Mouse (Mus musculus): ENCODE results near the gene Golga2. TPM values are rescaled to one million over a fixed set of nuclear protein-coding genes. Genes with fewer than 3 reads are reported as not detected.

Golga2 gene
- polyA plus RNA-seq, 1 experiment from 2014 or later: 22.6 TPM

DNA sequence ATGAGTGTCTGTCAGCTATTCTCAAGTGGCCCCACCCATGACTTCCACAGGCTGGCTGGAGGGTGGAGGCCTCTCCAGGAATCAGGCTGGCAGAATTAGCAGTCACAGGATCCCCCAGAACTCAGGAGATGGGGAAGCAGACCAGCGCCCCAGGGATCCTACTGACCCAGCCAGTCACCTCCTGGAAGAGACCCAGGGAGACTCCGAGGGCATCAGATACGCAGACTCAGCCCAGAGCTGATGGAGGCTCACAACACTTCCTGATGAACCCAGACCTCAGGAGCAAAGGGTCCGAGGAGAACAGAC lies 54.4 kb downstream of the Golga2 start:
- Histone ChIP-seq H3K9me3 (ENCODE audit: control insufficient read depth, low read length) (no peaks in the 10 kb centered on the region), H3K9ac (ENCODE audit: low read length) (no peak overlapping the region), H3K27me3 (ENCODE audit: control insufficient read depth, insufficient read depth, low read length) (no peaks in the 10 kb centered on the region), H3K4me3 (ENCODE audit: low read depth, low read length) (no peak overlapping the region), H3K36me3 (ENCODE audit: control insufficient read depth, insufficient read depth, low read length) (no peaks in the 10 kb centered on the region), H3K27ac (ENCODE audit: low read depth, low read length) (no peak overlapping the region), H3K4me1 (replicated peaks; ENCODE audit: control insufficient read depth, insufficient read depth, low read length) (no peaks in the 10 kb centered on the region), H3K4me2 (ENCODE audit: low read depth, low read length, severe bottlenecking) (no peak overlapping the region)
- WGBS: 85% methylated on average over 4 of the region's 4 CpGs
- DNase-seq (ENCODE audit: low spot score) (no peak), ATAC-seq (replicated peaks; ENCODE audit: low FRiP score) (no peak)

DNA sequence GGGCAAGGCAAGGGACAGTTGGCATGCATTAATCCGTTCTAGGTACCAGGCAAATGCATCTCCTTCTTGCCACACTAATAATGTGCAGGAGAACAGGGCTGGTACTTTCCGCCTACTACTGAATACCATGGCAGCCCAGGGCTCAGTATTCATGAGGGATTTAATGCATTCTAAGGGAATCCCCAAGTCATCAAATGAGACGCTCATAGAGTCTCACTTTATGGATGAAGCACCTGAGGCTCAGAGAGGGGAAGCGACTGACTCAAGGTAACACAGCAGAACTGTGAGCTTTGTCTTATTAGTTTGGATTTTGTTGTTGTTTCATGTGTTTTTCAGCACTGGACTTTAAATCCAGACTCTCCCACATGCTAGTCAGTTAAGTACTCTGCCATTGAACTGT lies 54.9 kb downstream of the Golga2 start:
- H3K36me3 ChIP-seq (ENCODE audit: control insufficient read depth, insufficient read depth, low read length): no peaks in the 10 kb centered on the region
- WGBS: 89% methylated on average over 4 of the region's 4 CpGs
- ATAC-seq (replicated peaks; ENCODE audit: low FRiP score): no peak

DNA sequence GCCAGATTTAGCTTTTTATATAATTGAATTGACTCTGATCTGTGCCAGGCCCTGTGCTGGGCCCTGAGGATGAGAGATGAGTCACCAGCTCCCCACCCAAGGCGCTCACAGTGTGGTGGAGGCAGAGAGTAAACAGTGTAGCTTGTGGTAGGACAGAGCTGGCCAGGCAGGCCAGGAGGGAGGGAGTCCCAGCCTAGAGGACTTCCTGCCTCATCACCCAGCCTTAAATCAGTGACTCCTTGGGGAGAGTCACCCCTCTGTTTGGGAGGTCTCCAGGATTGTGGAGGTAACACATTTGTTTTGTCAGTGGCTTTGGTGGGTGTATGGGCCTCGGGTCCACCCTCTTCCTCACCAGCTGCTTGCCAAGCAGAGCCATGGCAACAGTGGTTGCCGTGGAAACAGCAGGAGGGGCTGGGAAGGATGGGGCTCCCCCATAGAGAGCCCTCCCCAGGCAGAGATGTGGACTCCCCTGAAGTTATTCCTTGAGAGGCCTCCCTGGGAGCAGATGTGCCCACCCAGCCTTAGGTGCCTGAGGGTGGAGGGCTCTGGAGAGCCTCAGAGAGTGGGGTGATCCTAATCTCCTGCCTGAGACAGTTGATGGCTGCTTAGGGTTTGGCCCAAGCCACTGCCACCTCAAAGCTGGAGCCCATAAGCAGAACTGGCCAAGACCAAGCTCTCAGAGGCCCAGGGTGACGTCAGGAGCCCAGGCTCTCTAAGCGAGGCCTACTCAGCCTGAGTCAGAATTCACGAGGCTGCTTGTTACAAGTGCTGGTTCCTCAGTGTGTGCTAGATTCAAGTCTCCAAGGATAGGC lies 55.6 kb downstream of the Golga2 start:
- 76% methylated on average over 6 of the region's 6 CpGs for WGBS
- Histone ChIP-seq H3K4me3 (ENCODE audit: low read depth, low read length) (no peak overlapping the region), H3K27ac (ENCODE audit: low read depth, low read length) (no peak overlapping the region), H3K9ac (ENCODE audit: low read length) (no peak overlapping the region; the same call in 1 of the 2 replicates), H3K27me3 (ENCODE audit: control insufficient read depth, insufficient read depth, low read length) (no peaks in the 10 kb centered on the region), H3K36me3 (ENCODE audit: control insufficient read depth, insufficient read depth, low read length) (no peaks in the 10 kb centered on the region), H3K4me2 (ENCODE audit: low read depth, low read length, severe bottlenecking) (no peak overlapping the region), H3K9me3 (ENCODE audit: control insufficient read depth, low read length) (no peaks in the 10 kb centered on the region), H3K4me1 (replicated peaks; ENCODE audit: control insufficient read depth, insufficient read depth, low read length) (no peaks in the 10 kb centered on the region)
- no peak for DNase-seq (ENCODE audit: low spot score)
- ATAC-seq (replicated peaks; ENCODE audit: low FRiP score): no peak

More for the DNA sequence above, 54.9 kb downstream of the Golga2 start:
- H3K9me3 ChIP-seq (ENCODE audit: control insufficient read depth, low read length): no peaks in the 10 kb centered on the region
- no peak overlapping the region for H3K27ac ChIP-seq (ENCODE audit: low read depth, low read length)
- H3K9ac ChIP-seq (ENCODE audit: low read length): no peak overlapping the region
- H3K4me2 ChIP-seq (ENCODE audit: low read depth, low read length, severe bottlenecking): no peak overlapping the region
- no peaks in the 10 kb centered on the region for H3K4me1 ChIP-seq (replicated peaks; ENCODE audit: control insufficient read depth, insufficient read depth, low read length)
- no peak overlapping the region for H3K4me3 ChIP-seq (ENCODE audit: low read depth, low read length)
- no peaks in the 10 kb centered on the region for H3K27me3 ChIP-seq (ENCODE audit: control insufficient read depth, insufficient read depth, low read length)
- no peak for DNase-seq (ENCODE audit: low spot score)

DNA sequence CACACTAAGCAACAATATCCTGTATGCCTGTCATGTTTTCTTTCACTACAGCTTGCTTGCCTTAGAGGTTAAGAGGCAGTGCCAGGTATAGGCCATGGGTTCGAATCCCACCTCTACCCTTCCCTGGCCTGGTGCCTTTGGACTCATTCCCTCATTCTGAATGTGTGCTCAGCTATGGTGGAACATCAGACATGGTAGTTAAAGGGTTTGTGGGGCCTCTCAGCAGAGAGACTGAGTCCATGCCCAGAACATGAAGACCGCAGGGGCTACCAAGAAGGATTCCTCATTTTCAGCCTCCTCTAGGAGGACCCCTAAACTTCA lies 56.1 kb downstream of the Golga2 start:
- Histone ChIP-seq H3K4me2 (ENCODE audit: low read depth, low read length, severe bottlenecking) (no peak overlapping the region), H3K27ac (ENCODE audit: low read depth, low read length) (no peak overlapping the region), H3K4me3 (ENCODE audit: low read depth, low read length) (no peak overlapping the region), H3K4me1 (replicated peaks; ENCODE audit: control insufficient read depth, insufficient read depth, low read length) (no peaks in the 10 kb centered on the region), H3K9ac (ENCODE audit: low read length) (no peak overlapping the region), H3K36me3 (ENCODE audit: control insufficient read depth, insufficient read depth, low read length) (no peaks in the 10 kb centered on the region), H3K27me3 (ENCODE audit: control insufficient read depth, insufficient read depth, low read length) (no peaks in the 10 kb centered on the region), H3K9me3 (ENCODE audit: control insufficient read depth, low read length) (no peaks in the 10 kb centered on the region)
- 91% methylated on average over 2 of the region's 2 CpGs for WGBS
- ATAC-seq (replicated peaks; ENCODE audit: low FRiP score) (no peak), DNase-seq (ENCODE audit: low spot score) (no peak)

DNA sequence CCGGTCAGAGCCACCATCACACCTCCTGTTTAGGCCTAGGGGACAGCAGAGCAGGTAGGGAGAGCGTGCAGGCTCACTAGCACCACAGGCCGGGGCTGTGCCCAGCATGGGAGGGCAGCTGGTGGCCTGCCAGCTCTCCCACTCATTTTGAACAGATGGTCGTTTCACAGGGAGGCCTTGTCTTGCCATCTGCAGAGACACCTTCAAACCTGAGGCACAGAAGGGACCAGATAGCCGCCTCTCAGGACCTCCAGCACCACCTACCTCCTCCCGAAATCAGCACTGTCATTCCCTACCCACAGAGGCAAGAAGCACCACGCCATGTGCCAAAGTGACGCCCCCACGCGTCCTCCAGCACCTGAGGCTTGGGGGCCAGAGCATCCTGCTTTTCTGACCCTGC lies 56.9 kb downstream of the Golga2 start:
- Histone ChIP-seq H3K27ac (ENCODE audit: low read depth, low read length) (no peak overlapping the region), H3K9ac (ENCODE audit: low read length) (no peak overlapping the region), H3K27me3 (ENCODE audit: control insufficient read depth, insufficient read depth, low read length) (no peaks in the 10 kb centered on the region), H3K36me3 (ENCODE audit: control insufficient read depth, insufficient read depth, low read length) (no peaks in the 10 kb centered on the region), H3K4me1 (replicated peaks; ENCODE audit: control insufficient read depth, insufficient read depth, low read length) (no peaks in the 10 kb centered on the region), H3K9me3 (ENCODE audit: control insufficient read depth, low read length) (no peaks in the 10 kb centered on the region), H3K4me2 (ENCODE audit: low read depth, low read length, severe bottlenecking) (no peak overlapping the region), H3K4me3 (ENCODE audit: low read depth, low read length) (no peak overlapping the region)
- ATAC-seq (replicated peaks; ENCODE audit: low FRiP score): no peak
- 76% methylated on average over 10 of the region's 10 CpGs for WGBS
- DNase-seq (ENCODE audit: low spot score): no peak

DNA sequence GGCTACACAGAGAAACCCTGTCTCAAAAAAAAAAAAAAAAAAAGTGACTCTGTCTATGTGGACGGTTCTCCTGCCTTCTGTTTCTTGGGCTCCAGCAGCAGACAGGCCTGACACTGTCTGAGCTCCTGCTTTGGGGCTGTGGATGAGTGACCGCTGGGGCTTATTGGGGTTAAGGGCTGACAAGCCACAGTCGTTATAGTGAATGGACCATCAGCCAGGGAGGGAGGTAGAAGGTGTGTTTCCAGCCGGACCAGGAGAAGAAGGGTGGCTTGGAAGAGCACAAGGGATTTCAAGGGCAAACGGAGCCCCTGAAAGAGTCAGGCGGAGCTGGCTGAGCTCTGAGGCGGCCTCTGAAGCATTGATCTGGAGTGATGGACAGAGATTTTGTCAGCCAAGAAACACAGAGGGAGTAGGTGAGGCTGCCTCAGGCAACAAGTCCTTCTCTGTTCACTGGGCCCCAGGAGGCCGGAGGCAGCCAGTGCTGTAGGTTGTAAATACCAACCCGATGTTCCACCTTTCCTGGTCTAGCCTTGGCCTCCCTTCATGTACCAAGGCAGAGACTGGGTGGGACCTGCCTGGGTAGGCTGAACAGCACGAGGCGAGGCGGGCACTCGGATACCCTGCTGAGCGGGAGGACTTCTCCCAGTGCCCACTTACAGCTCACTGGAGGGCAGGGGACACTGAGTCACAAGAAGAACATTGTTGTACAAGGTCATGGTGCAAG lies 57.6 kb downstream of the Golga2 start:
- H3K4me2 ChIP-seq (ENCODE audit: low read depth, low read length, severe bottlenecking): no peak overlapping the region
- DNase-seq (ENCODE audit: low spot score) (no peak), ATAC-seq (replicated peaks; ENCODE audit: low FRiP score) (no peak)
- H3K9ac ChIP-seq (ENCODE audit: low read length): no peak overlapping the region
- no peak overlapping the region for H3K4me3 ChIP-seq (ENCODE audit: low read depth, low read length)
- H3K4me1 ChIP-seq (replicated peaks; ENCODE audit: control insufficient read depth, insufficient read depth, low read length): no peaks in the 10 kb centered on the region
- H3K27ac ChIP-seq (ENCODE audit: low read depth, low read length): no peak overlapping the region
- WGBS: 65% methylated on average over 14 of the region's 14 CpGs
- H3K27me3 ChIP-seq (ENCODE audit: control insufficient read depth, insufficient read depth, low read length): no peaks in the 10 kb centered on the region
- no peaks in the 10 kb centered on the region for H3K36me3 ChIP-seq (ENCODE audit: control insufficient read depth, insufficient read depth, low read length)
- H3K9me3 ChIP-seq (ENCODE audit: control insufficient read depth, low read length): no peaks in the 10 kb centered on the region

DNA sequence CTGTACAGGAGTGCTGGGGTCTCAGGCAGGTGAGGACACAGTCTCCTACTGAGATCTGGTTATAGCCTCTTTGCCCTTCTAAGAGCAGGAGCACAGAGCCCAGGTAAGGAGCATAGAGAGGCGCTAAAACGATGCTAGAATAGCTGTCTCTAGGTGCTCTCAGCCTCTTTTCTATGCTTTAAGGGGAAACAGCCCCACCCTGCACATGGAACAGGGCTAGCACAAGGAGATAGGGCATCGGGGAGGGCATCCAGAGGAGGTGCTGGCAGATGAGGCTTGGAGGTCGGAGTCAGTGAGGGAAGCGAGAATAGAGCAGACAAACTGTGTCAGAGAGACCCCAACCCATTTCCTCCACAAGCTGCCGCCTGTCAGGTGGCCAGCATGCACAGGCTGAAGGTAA lies 59.8 kb downstream of the Golga2 start:
- H3K4me1 ChIP-seq (replicated peaks; ENCODE audit: control insufficient read depth, insufficient read depth, low read length): 0 out of 2 replicates have a peak, but pooled peaks cover 3% of the 10 kb centered on the region
- H3K4me3 ChIP-seq (ENCODE audit: low read depth, low read length): no peak overlapping the region
- H3K27me3 ChIP-seq (ENCODE audit: control insufficient read depth, insufficient read depth, low read length): no peaks in the 10 kb centered on the region
- no peaks in the 10 kb centered on the region for H3K9me3 ChIP-seq (ENCODE audit: control insufficient read depth, low read length)
- ATAC-seq (replicated peaks; ENCODE audit: low FRiP score) (no peak), DNase-seq (ENCODE audit: low spot score) (no peak)
- no peak overlapping the region for H3K27ac ChIP-seq (ENCODE audit: low read depth, low read length)
- H3K36me3 ChIP-seq (ENCODE audit: control insufficient read depth, insufficient read depth, low read length): no peaks in the 10 kb centered on the region
- H3K4me2 ChIP-seq (ENCODE audit: low read depth, low read length, severe bottlenecking): no peak overlapping the region
- WGBS: 81% methylated on average over 6 of the region's 6 CpGs
- H3K9ac ChIP-seq (ENCODE audit: low read length): no peak overlapping the region

DNA sequence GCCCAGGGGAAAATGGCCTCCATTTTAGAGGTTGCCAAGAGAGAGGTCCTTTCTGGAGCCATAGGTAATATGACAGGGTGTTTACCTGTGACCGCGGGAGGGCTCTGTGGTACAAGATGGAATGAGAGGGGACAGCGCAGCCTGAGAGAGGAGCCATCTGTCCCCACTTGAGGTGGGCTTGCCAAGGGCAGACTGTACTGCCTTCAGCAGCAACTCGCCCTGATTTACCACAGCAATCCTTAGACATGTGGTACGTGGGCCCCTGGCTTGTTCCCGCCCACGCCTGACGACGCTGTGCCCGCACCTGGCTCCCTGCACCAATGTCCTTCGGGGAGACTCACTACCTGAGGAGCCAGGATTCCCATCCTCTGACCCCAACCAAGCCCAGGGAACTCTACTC lies 61.1 kb downstream of the Golga2 start:
- ATAC-seq (replicated peaks; ENCODE audit: low FRiP score): no peak
- Histone ChIP-seq H3K4me2 (ENCODE audit: low read depth, low read length, severe bottlenecking) (no peak overlapping the region), H3K9ac (ENCODE audit: low read length) (no peak overlapping the region), H3K4me3 (ENCODE audit: low read depth, low read length) (no peak overlapping the region), H3K27ac (ENCODE audit: low read depth, low read length) (no peak overlapping the region), H3K4me1 (replicated peaks; ENCODE audit: control insufficient read depth, insufficient read depth, low read length) (0 out of 2 replicates have a peak, but pooled peaks cover 6% of the 10 kb centered on the region), H3K36me3 (ENCODE audit: control insufficient read depth, insufficient read depth, low read length) (no peaks in the 10 kb centered on the region), H3K27me3 (ENCODE audit: control insufficient read depth, insufficient read depth, low read length) (no peaks in the 10 kb centered on the region), H3K9me3 (ENCODE audit: control insufficient read depth, low read length) (no peaks in the 10 kb centered on the region)
- DNase-seq (ENCODE audit: low spot score): no peak
- WGBS: 90% methylated on average over 11 of the region's 11 CpGs

All from forebrain, embryonic 11.5 days (tissue).